Mouse (Mus musculus) ES-E14 (cell line): ENCODE measurements at regions not wholly inside any gene's neighbourhood (a gene's known extent, or its start where the extent isn't known, plus 50 kb on each side); places are given as distances from the start of the nearest gene placed in this dataset.
A peak's percentile ranks its signal among the peaks of the same experiment; 100 is the strongest.

Experiments used
- DNase-seq: peaks from one replicate; pipeline ENCODE4 v3.0.0-alpha.2; 2013; ENCODE audit warnings: low read depth, low spot score
- H3K27ac ChIP-seq: 2 replicates; pipeline ENCODE4 v1.5.1; 2012; ENCODE audit warnings: low read depth, mild to moderate bottlenecking, low read length, moderate library complexity, mixed read lengths; ENCODE audit not compliant: poor library complexity, insufficient read depth, severe bottlenecking
- H3K36me3 ChIP-seq: 2 replicates; pipeline ENCODE4 v1.6.1; 2012; ENCODE audit warnings: mild to moderate bottlenecking, low read length, moderate library complexity, mixed read lengths; ENCODE audit not compliant: control insufficient read depth, poor library complexity, insufficient read depth, severe bottlenecking
- H3K4me1 ChIP-seq, 2 experiments: fragments of 150-350 bp in 1 of 2; sonication (generic) in 1 of 2; 2 replicates each; pipeline ENCODE4 v1.6.1; 2012; ENCODE audit warnings: low read length in 2 of 2, mild to moderate bottlenecking in 1 of 2, mixed read lengths in 1 of 2; ENCODE audit not compliant: control insufficient read depth in 2 of 2, insufficient read depth in 2 of 2, poor library complexity in 1 of 2
- H3K4me3 ChIP-seq, 2 experiments: fragments of 150-350 bp in 1 of 2; sonication (generic) in 1 of 2; 2 replicates each; pipeline ENCODE4 v1.5.1; 2012; ENCODE audit warnings: low read length in 2 of 2, low read depth in 1 of 2, mild to moderate bottlenecking in 1 of 2, mixed read lengths in 1 of 2; ENCODE audit not compliant: insufficient read depth in 1 of 2, poor library complexity in 1 of 2, severe bottlenecking in 1 of 2
- H3K9ac ChIP-seq: 2 replicates; pipeline ENCODE4 v1.6.1; 2012; ENCODE audit warnings: low read depth, mild to moderate bottlenecking, low read length, mixed read lengths; ENCODE audit not compliant: poor library complexity, insufficient read depth, severe bottlenecking
- H3K9me3 ChIP-seq: fragments of 150-350 bp; sonication (generic); 2 replicates; pipeline ENCODE4 v1.6.1; 2012; ENCODE audit warnings: low read depth, mild to moderate bottlenecking, low read length; ENCODE audit not compliant: control insufficient read depth, insufficient read depth
- CHD2 ChIP-seq: IDR thresholded peaks from 2 replicates; pipeline ENCODE4 v1.6.1; 2014; ENCODE audit warnings: mild to moderate bottlenecking, low read depth, low read length, inconsistent platforms
- HCFC1 ChIP-seq: IDR thresholded peaks from 2 replicates; pipeline ENCODE4 v1.6.1; 2012; ENCODE audit warnings: low read length, inconsistent platforms, borderline replicate concordance; ENCODE audit not compliant: insufficient read depth
- MAFK ChIP-seq: IDR thresholded peaks from 2 replicates; pipeline ENCODE4 v1.6.1; 2014; ENCODE audit warnings: mild to moderate bottlenecking, low read depth, low read length, inconsistent platforms; ENCODE audit not compliant: insufficient read depth
- ZC3H11A ChIP-seq: IDR thresholded peaks from 2 replicates; pipeline ENCODE4 v1.6.1; 2012; ENCODE audit warnings: low read depth, mild to moderate bottlenecking, inconsistent platforms, low read length, borderline replicate concordance
- ZNF384 ChIP-seq: IDR thresholded peaks from 2 replicates; pipeline ENCODE4 v1.6.1; 2012; ENCODE audit warnings: low read depth, low read length, inconsistent platforms
- in situ Hi-C, 2 experiments: fragments of 600-800 bp; cut with MboI; formaldehyde crosslinking; loops; one replicate each; pipeline ENCODE4 v1.15.1; 2025; ENCODE audit warnings: low sequenced_read_pairs in 2 of 2, inconsistent platforms in 1 of 2; ENCODE audit not compliant: unreplicated experiment in 2 of 2

- in situ Hi-C loops, result no loop called here
- H3K9ac ChIP-seq, result peak overlapping the region; percentile 1; the same call in 1 of the 2 replicates
- H3K36me3 ChIP-seq, result no peaks in the 10 kb centered on the region
- peak; percentile 83; the same call in 1 of the 2 replicates for TF ChIP-seq MAFK
- TF ChIP-seq ZC3H11A, result no peak
- no peak overlapping the region for H3K4me3 ChIP-seq
- H3K27ac ChIP-seq, result peak overlapping the region; percentile 3; the same call in 1 of the 2 replicates
- no peak for DNase-seq
- peaks cover 3 to 17% of the 10 kb centered on the region in 2 experiments; a peak in 3 of 4 replicates for H3K4me1 ChIP-seq
- H3K9me3 ChIP-seq, result no peaks in the 10 kb centered on the region
Measured at GRCm38 (mm10) chr1:182071922-182072321, 52.1 kb upstream of the Enah start.

DNA sequence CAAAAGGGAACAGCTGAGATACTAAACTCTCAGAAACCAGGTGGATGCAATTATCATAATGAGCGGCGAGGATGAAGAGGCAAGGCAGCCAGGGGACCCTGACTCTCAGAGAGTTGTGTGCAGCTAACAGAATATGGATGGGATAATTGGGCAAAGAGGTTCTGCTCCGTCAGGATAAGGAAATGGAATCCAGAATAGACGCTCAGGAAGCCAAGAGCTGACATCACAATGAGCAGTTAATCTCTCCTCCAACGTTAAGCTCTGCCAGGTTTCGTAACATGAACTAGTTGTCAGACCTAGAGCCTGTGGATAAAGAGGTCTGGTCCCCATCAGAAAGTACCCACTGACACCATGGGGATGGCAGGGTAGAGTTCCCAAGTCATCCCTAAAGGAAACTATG is 51.4 kb upstream of the Srp9 start:
- peaks cover 3 to 12% of the 10 kb centered on the region in 2 experiments; a peak in 3 of 4 replicates for H3K4me1 ChIP-seq
- no peaks in the 10 kb centered on the region for H3K9me3 ChIP-seq
- no peak overlapping the region for H3K27ac ChIP-seq
- no peak for TF ChIP-seq HCFC1
- no peak for TF ChIP-seq MAFK
- no peak for TF ChIP-seq CHD2
- TF ChIP-seq ZNF384, result no peak
- no peak for TF ChIP-seq ZC3H11A
- in situ Hi-C loops, result no loop called here
- H3K9ac ChIP-seq, result no peak overlapping the region
- H3K4me3 ChIP-seq, result no peak overlapping the region
- DNase-seq, result no peak
- H3K36me3 ChIP-seq, result no peaks in the 10 kb centered on the region

DNA sequence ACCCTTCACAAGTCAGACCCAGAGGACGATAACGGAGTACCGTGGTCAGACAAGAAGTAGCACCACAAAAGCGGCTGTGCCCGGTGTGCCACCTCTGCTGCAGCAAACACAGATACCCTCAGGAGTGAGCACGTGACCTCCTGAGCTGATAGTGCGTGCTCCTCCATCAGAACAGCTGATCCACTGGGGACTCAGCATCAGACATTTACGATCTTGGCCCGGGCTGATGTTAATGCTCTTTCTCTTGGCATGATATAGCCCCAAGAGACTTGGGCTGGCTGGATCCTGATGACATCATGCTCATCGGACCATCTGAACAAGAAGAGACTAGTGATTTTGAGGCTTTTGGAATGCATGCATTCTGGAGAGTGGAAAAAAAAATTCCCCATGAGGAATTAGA is 50.3 kb upstream of the Srp9 start:
- in situ Hi-C loops, result no loop called here
- Histone ChIP-seq H3K9me3 (no peaks in the 10 kb centered on the region), H3K9ac (no peak overlapping the region), H3K4me3 (no peak overlapping the region), H3K36me3 (no peaks in the 10 kb centered on the region), H3K27ac (no peak overlapping the region), H3K4me1 (peaks cover 3 to 10% of the 10 kb centered on the region in 2 experiments; a peak in 3 of 4 replicates)
- TF ChIP-seq HCFC1 (no peak), ZNF384 (no peak), ZC3H11A (no peak), CHD2 (no peak), MAFK (no peak)
- DNase-seq, result no peak
